Mouse (Mus musculus) layer of hippocampus, adult 9-10 months (tissue): ENCODE measurements around the gene Zfp362.

Experiments used
- DNase-seq: peaks from one replicate; pipeline ENCODE4 v3.0.0; 2022; ENCODE audit warnings: low spot score

The Zfp362 gene

GRCm38 (mm10) chr4:128801675-128802465, 4.0 kb downstream of the Zfp362 start:
- no peak for DNase-seq

DNA sequence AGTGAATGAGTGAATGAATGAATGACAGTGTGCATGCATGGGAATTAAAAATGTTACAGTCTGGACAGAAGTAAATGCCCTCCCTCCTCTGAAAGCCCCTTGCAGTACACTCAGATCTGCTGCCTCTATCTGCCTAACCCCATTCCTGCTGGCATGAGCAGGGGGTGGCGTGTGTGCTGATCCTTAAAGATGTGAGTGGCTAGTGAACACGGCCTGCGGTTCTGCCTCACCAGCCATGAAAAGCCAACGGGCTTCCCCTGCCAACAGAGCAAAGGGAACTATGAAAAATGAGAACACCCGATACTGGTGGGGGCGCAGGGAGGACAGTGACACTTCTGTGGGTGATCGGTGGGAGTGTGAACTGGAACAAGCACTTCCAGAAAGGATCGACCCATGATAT, 9.1 kb downstream of the Zfp362 start:
- DNase-seq = no peak

- DNase-seq = no peak
These were observed 10.2 kb downstream of the Zfp362 start for GRCm38 (mm10) chr4:128795596-128795995.

DNA sequence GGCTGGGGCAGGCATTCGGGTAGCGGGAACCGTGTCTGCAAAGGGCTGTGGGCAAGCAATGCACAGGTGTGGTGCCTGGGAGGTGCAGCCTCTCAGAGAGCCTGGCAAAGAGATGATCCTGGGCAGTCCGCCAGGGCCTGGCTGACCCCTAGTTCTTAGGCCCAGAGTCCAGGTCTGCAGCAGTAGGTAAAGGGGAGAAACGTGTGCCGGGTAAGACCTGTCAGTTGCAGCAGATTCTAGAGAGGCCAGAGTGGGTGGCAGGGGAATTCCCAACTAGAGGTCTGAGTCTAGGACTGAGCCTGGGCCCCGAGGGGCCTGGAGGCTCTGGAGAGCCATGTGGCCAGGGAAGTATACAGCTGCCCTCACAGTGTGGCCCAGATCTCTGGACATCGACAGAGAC, 11.6 kb downstream of the Zfp362 start:
- DNase-seq = no peak

- no peak for DNase-seq
These were observed 12.1 kb downstream of the Zfp362 start for GRCm38 (mm10) chr4:128793710-128794109.

DNA sequence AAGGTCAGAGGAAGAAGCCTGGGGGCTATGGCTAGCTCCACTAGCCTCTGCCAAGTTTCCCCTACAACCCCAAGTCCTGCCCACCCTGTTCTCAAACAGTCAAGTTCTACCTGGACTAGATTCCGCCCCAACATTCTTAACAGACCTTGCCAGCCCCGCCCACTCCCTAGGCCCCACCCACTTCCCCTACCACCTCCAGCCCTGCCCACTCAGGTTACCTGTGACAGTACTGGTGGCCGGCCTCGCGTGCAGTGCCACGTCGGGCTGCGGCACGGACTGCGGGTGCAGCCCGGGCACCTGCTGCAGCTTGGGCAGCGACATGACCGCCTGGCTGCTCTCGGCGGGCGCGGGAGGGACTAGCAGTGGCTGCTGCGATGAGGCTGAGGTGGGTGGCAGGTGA, 16.2 kb downstream of the Zfp362 start:
- DNase-seq = no peak

GRCm38 (mm10) chr4:128788108-128788507, 17.7 kb downstream of the Zfp362 start:
- no peak for DNase-seq

DNA sequence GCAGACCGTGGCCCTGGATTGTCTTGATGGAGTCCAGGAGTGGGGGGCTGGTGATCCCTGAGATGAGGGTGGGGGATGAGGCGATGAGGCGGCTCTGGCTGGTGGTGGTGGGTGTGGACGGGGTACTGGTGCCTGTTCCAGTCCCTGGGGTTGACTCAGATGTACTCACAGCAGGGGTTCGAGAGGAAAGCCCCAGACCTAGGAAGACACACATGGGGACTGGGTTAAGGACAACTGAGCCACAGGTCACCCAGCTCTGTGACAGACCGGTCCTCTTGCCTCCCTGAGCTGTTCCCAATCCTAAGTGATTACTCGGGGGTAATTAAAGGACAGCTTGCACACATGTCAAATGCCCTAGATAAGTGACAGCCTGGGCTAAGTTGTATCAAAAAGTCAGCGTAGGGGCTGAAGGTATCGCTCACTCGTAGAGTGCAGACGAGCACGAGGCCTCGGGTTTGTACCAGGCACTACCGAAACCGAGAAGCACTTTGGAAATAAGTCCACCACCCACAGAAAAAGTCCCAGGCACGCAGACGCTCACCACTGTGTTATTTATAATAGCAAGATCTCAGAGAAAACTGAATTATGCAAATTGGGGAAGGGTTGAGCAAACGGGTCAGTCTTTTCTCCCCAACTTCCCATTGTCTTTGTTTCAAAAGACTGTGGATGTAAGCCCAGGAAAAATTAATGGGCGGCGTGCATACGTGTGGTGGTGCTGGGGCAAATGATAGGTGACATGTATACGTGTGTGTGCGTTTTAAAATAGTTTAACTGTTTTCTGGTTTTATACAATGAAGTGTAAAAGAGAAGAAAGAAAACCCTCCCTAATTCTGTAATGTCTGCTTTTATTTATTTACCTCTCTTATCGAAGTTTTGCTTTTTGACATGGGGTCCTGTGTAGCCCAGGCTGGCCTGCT, 18.6 kb downstream of the Zfp362 start:
- DNase-seq = no peak

- DNase-seq = no peak
These were observed 19.8 kb downstream of the Zfp362 start for GRCm38 (mm10) chr4:128785921-128786654.

- DNase-seq = no peak
These were observed 20.8 kb downstream of the Zfp362 start for GRCm38 (mm10) chr4:128784950-128785631.

- DNase-seq = no peak
These were observed 23.2 kb downstream of the Zfp362 start for GRCm38 (mm10) chr4:128782645-128783044.

DNA sequence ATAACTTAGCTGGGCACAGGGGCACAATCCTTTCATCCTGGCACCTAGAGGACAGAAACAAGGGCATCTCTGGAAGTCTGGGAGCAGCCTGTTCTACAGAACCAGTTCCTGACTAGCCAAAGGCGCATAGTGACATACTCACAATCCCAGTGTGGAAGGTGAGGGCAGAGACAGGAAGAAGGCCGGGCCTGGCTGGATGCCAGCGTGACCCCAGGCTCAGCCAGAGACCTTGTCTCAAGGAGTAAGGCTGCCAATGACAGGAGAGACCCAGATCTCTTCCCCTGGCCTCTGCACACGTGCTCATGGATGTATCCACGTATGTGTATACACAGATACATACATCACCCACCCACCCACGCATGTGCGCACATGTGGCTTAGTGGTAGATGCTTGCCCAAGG, 23.8 kb downstream of the Zfp362 start:
- no peak for DNase-seq

DNA sequence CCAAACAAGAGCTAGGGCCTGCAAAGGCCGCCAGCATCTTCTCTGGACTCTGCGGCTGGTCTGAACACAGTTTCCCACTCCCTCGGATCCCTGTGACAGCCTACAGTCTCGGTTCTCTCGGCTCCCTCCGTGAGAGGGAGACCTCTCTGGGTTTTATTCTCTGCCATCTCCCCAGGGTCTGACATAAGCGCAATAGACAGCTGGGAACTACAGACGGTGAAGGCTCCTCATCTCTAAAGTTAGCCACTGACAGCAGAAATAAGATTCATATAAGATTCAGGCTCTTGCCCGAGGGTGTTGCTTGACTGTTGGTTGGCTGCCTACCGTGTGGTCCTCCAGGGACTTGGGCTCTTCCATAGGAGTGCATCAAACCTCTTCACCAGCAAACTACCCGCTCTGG, 28.3 kb downstream of the Zfp362 start:
- no peak for DNase-seq

DNA sequence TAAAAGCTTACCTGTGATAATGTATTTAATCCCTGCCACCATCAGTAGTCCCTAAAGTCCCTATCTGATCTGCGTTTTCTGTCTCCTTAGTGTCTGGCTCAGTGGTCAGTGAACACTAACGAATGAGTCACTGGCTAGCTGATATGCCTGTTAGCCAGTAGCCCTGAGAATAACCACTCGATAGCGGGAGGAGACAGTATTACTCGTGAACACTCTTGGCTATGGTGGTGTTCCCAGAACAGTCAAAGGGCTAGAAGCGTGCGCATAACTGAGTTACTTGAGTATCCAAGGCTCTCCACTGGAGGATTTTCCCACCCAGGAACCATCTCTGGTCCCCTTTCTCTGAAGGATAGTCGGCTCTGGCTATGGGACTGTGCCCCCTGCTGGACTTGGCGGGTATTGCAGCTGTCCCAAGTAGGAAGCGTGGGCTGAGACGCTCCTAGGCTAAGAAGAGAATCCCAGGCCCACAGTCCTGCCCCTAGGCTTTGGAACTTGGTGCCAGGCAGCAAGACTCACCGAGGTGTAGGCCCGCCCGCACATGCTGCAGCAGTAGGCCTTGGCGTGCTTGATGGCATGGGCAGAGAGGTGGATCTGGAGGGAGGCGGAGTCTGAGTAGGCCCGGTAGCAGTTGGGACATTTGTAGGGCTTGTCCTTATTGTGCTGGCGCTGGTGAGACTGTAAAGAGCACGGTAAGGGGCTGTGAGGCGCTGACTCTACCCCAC, 29.1 kb downstream of the Zfp362 start:
- peak; percentile 51 for DNase-seq

GRCm38 (mm10) chr4:128774467-128774866, 31.4 kb downstream of the Zfp362 start:
- no peak for DNase-seq

DNA sequence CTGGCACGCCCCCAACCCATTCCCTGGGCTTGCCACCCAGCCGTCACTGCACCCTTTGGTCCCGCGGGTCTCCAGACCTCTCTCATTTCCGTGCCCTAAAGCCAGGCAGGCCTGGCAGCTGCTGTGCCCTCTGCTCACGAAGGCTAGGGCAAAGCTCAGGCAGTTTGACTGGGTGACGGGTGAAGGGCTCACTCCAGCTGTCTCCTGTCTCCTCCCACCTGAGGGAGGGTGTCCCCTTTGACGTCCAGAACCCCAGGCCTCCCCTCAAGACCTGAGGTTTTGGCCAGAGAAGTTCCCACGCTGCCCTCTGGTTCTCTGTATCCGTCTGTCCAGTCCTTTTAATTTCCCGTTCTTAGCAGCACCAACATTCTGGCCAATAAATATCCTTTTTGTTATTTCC, 32.0 kb downstream of the Zfp362 start:
- DNase-seq = no peak

GRCm38 (mm10) chr4:128770698-128771097, 35.1 kb downstream of the Zfp362 start:
- DNase-seq = no peak

GRCm38 (mm10) chr4:128769569-128770355, 36.1 kb downstream of the Zfp362 start:
- no peak for DNase-seq

- DNase-seq = no peak
These were observed 37.7 kb downstream of the Zfp362 start for GRCm38 (mm10) chr4:128768120-128768519.

- no peak for DNase-seq
These were observed 38.9 kb downstream of the Zfp362 start for GRCm38 (mm10) chr4:128766929-128767328.
